Mouse (Mus musculus): ENCODE data around the gene Zbtb7b. TPM values are rescaled to one million over a fixed set of nuclear protein-coding genes. Genes with fewer than 3 reads are reported as not detected.

Gene Zbtb7b
- polyA plus RNA-seq, 1 experiment, result 64.9 TPM

DNA sequence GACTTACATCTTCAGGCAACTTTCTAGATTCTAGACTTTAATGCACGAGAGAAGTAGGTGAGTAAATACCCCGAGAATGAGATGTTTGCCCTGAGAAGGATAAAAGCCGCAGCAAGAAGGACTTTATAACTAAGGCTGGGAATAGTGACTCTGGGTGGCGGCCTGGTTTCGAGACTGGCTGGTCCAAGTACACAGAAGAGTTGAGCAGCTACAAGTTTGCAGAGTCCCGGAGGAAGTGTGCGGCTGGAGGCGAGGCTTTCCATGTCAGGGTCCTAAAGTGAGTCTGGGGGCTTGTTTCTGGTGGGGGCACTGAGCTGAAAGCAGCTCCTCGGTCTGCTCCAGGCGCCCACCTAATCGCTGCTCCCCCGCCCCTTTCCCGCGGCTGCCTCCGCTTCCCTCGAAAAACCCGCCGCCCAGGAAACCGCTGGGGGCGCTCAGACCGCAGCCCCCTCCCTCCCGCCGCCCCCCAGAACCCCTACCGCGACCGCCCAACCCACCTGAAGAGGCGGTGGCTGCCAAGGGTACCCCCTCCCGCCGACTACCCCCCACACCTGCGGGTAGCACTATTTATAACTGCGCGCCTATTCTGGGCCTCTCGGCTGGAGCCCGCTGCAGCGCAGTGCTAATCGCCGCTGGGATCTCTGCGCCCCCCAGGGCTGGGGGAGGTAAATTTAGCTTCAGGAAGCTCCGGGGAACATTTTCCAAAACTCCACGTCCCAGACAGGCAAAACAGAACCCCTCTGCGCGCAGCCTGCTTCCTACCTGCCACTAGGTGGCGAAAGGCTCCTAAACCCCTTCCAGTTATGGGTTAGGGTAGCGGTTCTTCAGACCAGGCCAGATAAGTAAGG lies 1.5 kb upstream of the Zbtb7b start:
- H3K27ac ChIP-seq (ENCODE audit: control insufficient read depth, insufficient read depth, low read length), result no peak overlapping the region
- H3K4me3 ChIP-seq (ENCODE audit: control insufficient read depth, insufficient read depth, low read length), result no peak overlapping the region; the same call in 1 of the 2 replicates
- peak; percentile 79 for DNase-seq
- TF ChIP-seq CTCF (IDR thresholded peaks at IDR 0.05; ENCODE audit: borderline replicate concordance, control insufficient read depth, extremely low read depth, insufficient read depth, low read length, poor library complexity), result peak; percentile 89
- no peak for TF ChIP-seq POLR2A (IDR thresholded peaks at IDR 0.05; ENCODE audit: control insufficient read depth, extremely low read depth, insufficient read depth, low read length, poor library complexity)
- H3K4me1 ChIP-seq (replicated peaks; ENCODE audit: control insufficient read depth, insufficient read depth, low read length), result peaks cover 31% of the 10 kb centered on the region
- WGBS, result under 1% methylated on average over 43 of the region's 44 CpGs
- no peaks in the 10 kb centered on the region for H3K36me3 ChIP-seq (ENCODE audit: control insufficient read depth, insufficient read depth, low read length)
- peaks cover 13% of the 10 kb centered on the region for H3K27me3 ChIP-seq (ENCODE audit: control insufficient read depth, insufficient read depth, low read length)

DNA sequence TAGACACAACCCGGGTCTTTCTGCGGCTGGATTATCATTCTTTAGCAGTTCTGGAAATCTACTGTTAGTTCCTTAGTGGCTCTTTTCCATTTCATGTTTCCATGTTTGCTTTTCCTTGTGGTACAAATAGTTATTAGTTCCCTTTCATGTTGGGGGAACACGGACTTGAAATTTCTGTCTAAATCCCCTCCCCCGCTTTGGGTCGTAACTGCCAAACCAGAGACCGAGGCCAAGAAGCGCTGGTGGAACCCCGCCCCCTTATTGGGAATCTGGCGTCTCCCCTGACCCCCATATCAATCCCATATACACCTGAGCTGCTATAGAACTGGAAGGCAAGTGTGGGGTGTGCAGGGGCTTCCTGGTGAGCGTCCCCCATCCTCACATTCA lies 836 bp upstream of the Zbtb7b start:
- Histone ChIP-seq H3K36me3 (ENCODE audit: control insufficient read depth, insufficient read depth, low read length) (no peaks in the 10 kb centered on the region), H3K27me3 (ENCODE audit: control insufficient read depth, insufficient read depth, low read length) (peaks cover 13% of the 10 kb centered on the region), H3K4me1 (replicated peaks; ENCODE audit: control insufficient read depth, insufficient read depth, low read length) (peaks cover 36% of the 10 kb centered on the region), H3K27ac (ENCODE audit: control insufficient read depth, insufficient read depth, low read length) (no peak overlapping the region), H3K4me3 (ENCODE audit: control insufficient read depth, insufficient read depth, low read length) (no peak overlapping the region)
- no peak for DNase-seq
- 10% methylated on average over 10 of the region's 10 CpGs for WGBS
- TF ChIP-seq CTCF (IDR thresholded peaks at IDR 0.05; ENCODE audit: borderline replicate concordance, control insufficient read depth, extremely low read depth, insufficient read depth, low read length, poor library complexity) (no peak), POLR2A (IDR thresholded peaks at IDR 0.05; ENCODE audit: control insufficient read depth, extremely low read depth, insufficient read depth, low read length, poor library complexity) (no peak)

DNA sequence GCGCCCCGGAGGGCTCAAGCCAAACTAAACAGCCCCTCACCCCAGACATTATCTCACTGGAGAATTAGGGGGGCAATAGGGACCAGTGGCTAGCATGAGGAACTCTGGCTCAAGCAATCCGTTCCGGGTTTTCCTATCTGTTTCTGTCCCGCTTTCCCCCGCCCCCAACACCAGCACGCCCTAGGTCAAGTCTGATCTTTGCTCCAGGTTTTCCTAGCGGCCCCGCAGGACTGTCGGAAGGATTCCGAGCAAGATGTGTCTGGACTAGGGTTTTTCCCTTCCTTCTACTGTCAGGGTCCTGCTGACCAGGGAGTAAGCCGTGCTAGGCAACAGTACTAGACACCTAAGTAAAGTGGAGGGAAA lies 299 bp upstream of the Zbtb7b start:
- Histone ChIP-seq H3K27me3 (ENCODE audit: control insufficient read depth, insufficient read depth, low read length) (peaks cover 13% of the 10 kb centered on the region), H3K4me3 (ENCODE audit: control insufficient read depth, insufficient read depth, low read length) (peak overlapping the region; percentile 16), H3K36me3 (ENCODE audit: control insufficient read depth, insufficient read depth, low read length) (no peaks in the 10 kb centered on the region), H3K27ac (ENCODE audit: control insufficient read depth, insufficient read depth, low read length) (no peak overlapping the region), H3K4me1 (replicated peaks; ENCODE audit: control insufficient read depth, insufficient read depth, low read length) (peaks cover 41% of the 10 kb centered on the region)
- TF ChIP-seq POLR2A (IDR thresholded peaks at IDR 0.05; ENCODE audit: control insufficient read depth, extremely low read depth, insufficient read depth, low read length, poor library complexity) (no peak), CTCF (IDR thresholded peaks at IDR 0.05; ENCODE audit: borderline replicate concordance, control insufficient read depth, extremely low read depth, insufficient read depth, low read length, poor library complexity) (no peak)
- DNase-seq, result peak; percentile 18
- WGBS, result 2% methylated on average over 12 of the region's 12 CpGs

DNA sequence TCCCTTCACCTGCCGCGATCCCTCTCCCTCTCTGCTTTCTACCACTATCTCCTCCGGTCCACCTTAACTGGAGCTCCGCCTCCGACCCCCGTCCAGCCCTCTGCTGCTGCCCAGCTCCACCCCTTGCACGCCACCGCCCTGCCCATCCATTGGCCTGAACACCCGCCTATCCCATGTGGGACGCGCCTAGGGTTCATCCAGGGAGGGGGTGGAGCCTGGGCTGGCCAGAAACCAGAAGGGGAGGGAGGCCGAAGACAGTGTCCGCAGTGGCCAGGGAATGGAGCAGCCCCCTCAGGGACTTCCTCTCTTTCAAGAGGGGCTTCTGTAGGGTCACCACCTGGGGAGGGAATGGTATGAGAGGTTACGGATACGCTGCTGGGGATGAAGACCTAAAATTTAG lies 971 bp downstream of the Zbtb7b start:
- Histone ChIP-seq H3K4me1 (replicated peaks; ENCODE audit: control insufficient read depth, insufficient read depth, low read length) (peaks cover 50% of the 10 kb centered on the region), H3K27ac (ENCODE audit: control insufficient read depth, insufficient read depth, low read length) (peak overlapping the region; percentile 59)
- under 1% methylated on average over 15 of the region's 15 CpGs for WGBS

DNA sequence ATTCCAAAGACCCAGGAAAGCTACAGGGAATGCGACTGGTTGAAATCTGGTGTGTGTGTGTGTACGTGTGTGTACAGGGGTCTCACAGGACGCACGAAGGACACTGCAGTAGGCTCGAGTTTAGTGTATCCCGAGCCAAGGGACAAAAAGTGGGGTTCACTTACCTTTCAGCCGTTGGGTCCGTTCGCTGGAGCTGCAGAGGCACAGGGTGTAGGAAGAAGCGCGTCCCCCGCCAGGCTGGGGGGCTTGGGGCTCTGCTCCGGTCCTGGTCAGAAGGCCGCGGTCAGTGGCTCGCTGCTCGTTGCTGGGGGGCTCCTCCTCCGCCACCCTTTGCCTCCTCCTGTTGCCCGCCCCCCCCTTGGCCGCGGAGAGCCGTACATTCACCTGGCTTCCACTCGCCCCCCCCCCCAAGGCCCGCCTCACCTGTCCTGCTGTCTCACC lies 1.7 kb downstream of the Zbtb7b start:
- Histone ChIP-seq H3K36me3 (ENCODE audit: control insufficient read depth, insufficient read depth, low read length) (no peaks in the 10 kb centered on the region), H3K4me3 (ENCODE audit: control insufficient read depth, insufficient read depth, low read length) (peak overlapping the region; percentile 46), H3K27ac (ENCODE audit: control insufficient read depth, insufficient read depth, low read length) (peak overlapping the region; percentile 3; the same call in 1 of the 2 replicates), H3K27me3 (ENCODE audit: control insufficient read depth, insufficient read depth, low read length) (peaks cover 13% of the 10 kb centered on the region), H3K4me1 (replicated peaks; ENCODE audit: control insufficient read depth, insufficient read depth, low read length) (peaks cover 57% of the 10 kb centered on the region)
- WGBS, result 1% methylated on average over 21 of the region's 24 CpGs
- DNase-seq, result peak; percentile 12
- TF ChIP-seq POLR2A (IDR thresholded peaks at IDR 0.05; ENCODE audit: control insufficient read depth, extremely low read depth, insufficient read depth, low read length, poor library complexity) (no peak), CTCF (IDR thresholded peaks at IDR 0.05; ENCODE audit: borderline replicate concordance, control insufficient read depth, extremely low read depth, insufficient read depth, low read length, poor library complexity) (no peak)

More for the DNA sequence above, 971 bp downstream of the Zbtb7b start:
- DNase-seq, result peak; percentile 74
- TF ChIP-seq POLR2A (IDR thresholded peaks at IDR 0.05; ENCODE audit: control insufficient read depth, extremely low read depth, insufficient read depth, low read length, poor library complexity) (no peak), CTCF (IDR thresholded peaks at IDR 0.05; ENCODE audit: borderline replicate concordance, control insufficient read depth, extremely low read depth, insufficient read depth, low read length, poor library complexity) (no peak)
- H3K36me3 ChIP-seq (ENCODE audit: control insufficient read depth, insufficient read depth, low read length), result no peaks in the 10 kb centered on the region
- H3K27me3 ChIP-seq (ENCODE audit: control insufficient read depth, insufficient read depth, low read length), result peaks cover 13% of the 10 kb centered on the region
- peak overlapping the region; percentile 49 for H3K4me3 ChIP-seq (ENCODE audit: control insufficient read depth, insufficient read depth, low read length)

DNA sequence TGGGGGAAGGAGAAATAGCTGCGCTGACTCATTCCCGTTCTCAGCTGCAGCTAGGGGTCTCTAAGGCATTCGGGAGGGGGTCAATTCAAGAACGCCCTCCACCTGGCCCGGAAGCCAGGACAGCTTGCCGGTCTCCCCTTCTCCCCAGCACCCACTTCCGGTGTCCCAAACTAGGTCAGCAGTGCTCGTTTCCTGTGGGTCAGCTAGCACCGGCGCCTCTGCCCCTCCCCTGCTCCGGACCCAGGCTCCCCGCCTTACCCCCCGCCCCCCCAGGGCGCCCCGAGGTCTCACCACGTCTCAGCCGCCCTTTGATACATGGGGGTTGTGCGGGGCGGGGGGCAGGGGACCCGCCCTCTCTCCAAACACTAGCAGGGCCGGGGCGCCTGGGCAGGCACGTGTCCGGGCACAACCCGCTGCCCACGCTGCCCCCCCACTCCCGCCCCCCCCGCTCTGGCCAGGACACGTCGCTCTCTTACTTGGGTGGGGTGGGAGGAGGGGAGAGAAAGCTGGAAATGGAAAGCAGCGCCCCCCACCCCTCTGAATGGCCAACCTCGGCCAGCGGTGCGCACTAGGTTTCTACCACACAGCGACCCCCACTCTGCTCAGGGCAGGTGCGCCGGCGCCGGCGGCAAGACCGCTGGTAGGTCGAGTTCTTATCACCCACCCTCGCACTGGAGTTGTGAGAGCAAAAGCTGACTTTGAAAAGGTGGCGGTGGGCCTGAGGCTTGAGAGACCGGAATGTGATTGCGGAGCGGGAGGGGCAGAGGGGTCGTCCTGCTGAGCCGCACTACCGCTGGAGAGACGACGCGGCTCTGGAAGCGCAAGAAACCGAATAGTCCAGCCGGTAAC lies 2.7 kb downstream of the Zbtb7b start:
- peak; percentile 29 for DNase-seq
- H3K27ac ChIP-seq (ENCODE audit: control insufficient read depth, insufficient read depth, low read length), result peak overlapping the region; percentile 77
- H3K36me3 ChIP-seq (ENCODE audit: control insufficient read depth, insufficient read depth, low read length), result no peaks in the 10 kb centered on the region
- peaks cover 57% of the 10 kb centered on the region for H3K4me1 ChIP-seq (replicated peaks; ENCODE audit: control insufficient read depth, insufficient read depth, low read length)
- TF ChIP-seq CTCF (IDR thresholded peaks at IDR 0.05; ENCODE audit: borderline replicate concordance, control insufficient read depth, extremely low read depth, insufficient read depth, low read length, poor library complexity), result no peak
- no peak for TF ChIP-seq POLR2A (IDR thresholded peaks at IDR 0.05; ENCODE audit: control insufficient read depth, extremely low read depth, insufficient read depth, low read length, poor library complexity)
- H3K4me3 ChIP-seq (ENCODE audit: control insufficient read depth, insufficient read depth, low read length), result peak overlapping the region; percentile 53
- 3% methylated on average over 52 of the region's 56 CpGs for WGBS
- peaks cover 13% of the 10 kb centered on the region for H3K27me3 ChIP-seq (ENCODE audit: control insufficient read depth, insufficient read depth, low read length)

Measured in thymus, adult 2 months (tissue).